Mouse (Mus musculus): ENCODE measurements at regions not wholly inside any gene's neighbourhood (a gene's known extent, or its start where the extent isn't known, plus 50 kb on each side); places are given as distances from the start of the nearest gene placed in this dataset.

DNA sequence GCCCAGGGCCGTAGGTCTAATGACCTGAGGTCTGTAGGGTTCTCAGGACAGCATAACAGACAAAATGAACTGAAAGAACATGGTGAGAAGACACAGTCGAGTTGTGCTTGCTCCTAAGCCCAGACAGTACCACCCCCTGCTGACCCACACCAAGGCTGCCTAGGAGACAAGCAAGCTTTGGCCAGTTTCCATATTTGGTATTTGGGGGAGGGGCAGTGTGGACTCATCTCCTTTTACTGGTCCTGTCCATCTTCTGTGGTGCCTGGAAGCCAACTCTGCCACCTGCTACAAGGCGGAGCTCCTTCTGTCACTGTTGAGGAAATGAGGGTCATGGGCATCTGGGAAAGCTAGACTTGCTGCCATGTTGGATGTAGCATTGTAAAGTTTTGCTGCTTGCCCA lies 68.9 kb downstream of the Tex29 start:
- DNase-seq (ENCODE audit: low read depth, low spot score) = no peak

DNA sequence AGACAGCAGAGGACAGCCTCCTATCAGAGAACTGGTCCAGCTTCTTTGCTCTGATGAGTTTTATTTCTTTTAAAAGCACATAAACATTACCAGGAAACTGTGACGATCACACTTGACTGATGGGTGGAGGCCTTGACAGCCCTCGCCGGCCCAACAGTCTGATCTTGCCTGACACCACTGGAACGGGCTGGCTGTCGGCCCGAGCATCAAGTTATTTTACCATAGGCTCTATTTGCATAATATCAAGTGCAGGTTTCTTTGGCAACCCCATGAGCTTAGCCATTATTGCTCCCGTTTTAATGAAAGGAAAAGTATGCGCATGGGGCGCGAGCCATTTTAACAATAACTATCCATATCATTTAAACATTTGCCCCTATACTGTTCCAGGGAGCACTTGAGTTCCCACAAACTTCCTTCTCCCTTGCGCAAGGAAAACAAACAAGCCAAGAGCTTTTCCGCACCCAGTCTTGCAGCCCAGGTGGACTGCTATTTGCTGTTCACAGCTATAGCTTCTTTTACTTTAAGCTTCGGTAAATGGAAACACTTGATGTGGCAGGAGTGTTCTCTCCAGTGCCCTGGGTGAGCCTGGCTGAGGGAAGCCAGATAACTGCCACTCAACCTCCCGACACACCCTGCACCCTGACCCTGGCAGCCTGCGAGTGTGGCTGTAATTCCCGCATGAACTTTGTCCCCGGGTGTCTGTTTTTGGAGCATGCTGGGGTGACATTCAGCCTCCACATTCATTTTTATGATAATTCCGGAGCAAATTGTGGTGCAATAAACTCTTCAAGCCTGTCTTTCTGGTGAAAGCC lies 71.6 kb downstream of the Tex29 start:
- DNase-seq (ENCODE audit: low read depth, low spot score) = no peak

- DNase-seq (ENCODE audit: low read depth, low spot score) = no peak
Measured at GRCm38 (mm10) chr8:11912451-11913128, 72.3 kb downstream of the Tex29 start.

DNA sequence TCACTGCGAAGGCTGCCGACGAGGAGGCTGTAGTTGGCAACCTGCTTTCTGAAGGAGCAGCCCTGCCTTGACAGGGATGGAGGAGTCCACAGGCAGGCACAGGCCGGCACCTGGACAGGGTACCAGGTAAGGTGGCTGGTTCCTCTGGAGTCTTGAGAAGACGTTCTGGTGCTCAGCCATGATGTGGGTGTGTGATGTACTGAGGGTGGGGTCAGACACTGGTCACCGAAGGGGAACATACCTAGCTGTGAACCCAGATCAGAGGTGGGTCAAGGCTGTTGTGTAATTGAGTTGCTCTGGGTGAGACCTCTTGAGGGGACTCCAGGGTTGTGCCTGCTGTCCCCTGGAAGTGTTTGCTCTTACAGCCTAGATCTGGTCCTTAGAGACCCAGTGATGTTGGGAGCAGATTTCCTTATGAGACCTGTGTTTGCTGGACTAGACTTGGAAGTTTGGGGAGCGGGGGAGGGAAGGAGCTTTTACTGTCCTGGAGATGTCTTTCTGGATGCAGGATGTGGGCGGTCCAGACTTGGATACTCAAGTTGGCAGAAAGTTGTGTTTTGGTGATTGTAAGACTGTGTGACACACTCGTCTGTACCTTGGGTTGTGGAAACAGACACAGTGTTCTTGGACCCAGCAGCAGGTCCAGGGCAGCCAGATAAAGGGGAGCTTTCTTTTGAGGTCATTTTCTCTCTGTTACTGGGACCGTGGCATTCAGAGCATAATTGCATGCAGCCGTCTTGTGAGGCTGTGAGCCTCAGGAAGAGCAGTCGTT lies 73.0 kb downstream of the Tex29 start:
- no peak for DNase-seq (ENCODE audit: low read depth, low spot score)

- no peak for DNase-seq (ENCODE audit: low read depth, low spot score)
Measured at GRCm38 (mm10) chr8:11914131-11914530, 73.9 kb downstream of the Tex29 start.

GRCm38 (mm10) chr8:11914681-11915474 lies 74.6 kb downstream of the Tex29 start:
- DNase-seq (ENCODE audit: low read depth, low spot score) = no peak

- no peak for DNase-seq (ENCODE audit: low read depth, low spot score)
Measured at GRCm38 (mm10) chr8:11915721-11916120, 75.4 kb downstream of the Tex29 start.

GRCm38 (mm10) chr8:11919876-11920275 lies 79.6 kb downstream of the Tex29 start:
- no peak for DNase-seq (ENCODE audit: low read depth, low spot score)

GRCm38 (mm10) chr8:11923115-11923514 lies 82.8 kb downstream of the Tex29 start:
- no peak for DNase-seq (ENCODE audit: low read depth, low spot score)

- peak; percentile 87 for DNase-seq (ENCODE audit: low read depth, low spot score)
Measured at GRCm38 (mm10) chr8:11924165-11924564, 83.9 kb downstream of the Tex29 start.

DNA sequence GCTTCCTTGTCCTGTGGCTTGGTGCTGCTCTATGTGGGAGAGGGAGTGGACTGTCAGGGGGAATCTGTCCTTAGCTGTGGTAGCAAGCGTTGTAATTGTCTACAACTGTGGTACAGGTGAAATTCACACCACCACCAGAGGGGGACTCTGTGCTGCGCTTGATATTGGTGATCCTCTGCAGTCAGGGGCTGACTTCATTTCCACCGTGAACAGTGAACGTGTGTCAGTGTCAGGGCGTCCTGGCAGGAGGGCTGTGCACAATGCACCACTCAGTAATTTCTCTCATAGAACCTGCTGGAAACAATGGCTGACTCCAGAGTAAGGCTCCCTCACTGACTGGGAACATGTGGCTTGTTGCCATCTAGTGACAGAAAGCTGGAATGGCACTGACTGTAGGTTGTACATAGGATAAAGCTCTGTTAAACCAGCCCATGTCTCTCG lies 102.6 kb downstream of the Tex29 start:
- peak; percentile 81 for DNase-seq (ENCODE audit: low read depth, low spot score)

GRCm38 (mm10) chr8:11947766-11948165 lies 107.5 kb downstream of the Tex29 start:
- DNase-seq (ENCODE audit: low read depth, low spot score) = no peak

DNA sequence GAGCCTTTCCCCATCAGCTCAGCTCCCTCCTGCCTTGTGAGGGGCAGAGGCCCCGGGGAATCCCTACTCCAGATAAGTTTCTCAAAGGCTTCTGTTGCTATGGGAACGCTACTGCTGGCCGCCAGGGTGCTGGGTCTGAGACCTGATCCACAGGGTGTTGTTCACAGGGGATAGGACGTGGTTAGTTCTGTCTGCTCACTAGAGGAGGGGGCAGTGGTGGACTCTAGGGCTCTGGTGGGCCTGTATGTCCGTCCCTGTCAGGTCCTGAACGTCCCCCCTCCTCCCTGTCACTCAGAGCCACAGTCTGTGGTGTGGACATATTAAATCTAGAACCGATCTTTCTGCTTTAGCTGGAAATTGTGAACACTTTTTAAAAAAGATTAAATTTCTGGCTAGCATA lies 116.0 kb downstream of the Tex29 start:
- peak; percentile 17 for DNase-seq (ENCODE audit: low read depth, low spot score)

GRCm38 (mm10) chr8:11957046-11957783 lies 116.9 kb downstream of the Tex29 start:
- peak; percentile 68 for DNase-seq (ENCODE audit: low read depth, low spot score)

- no peak for DNase-seq (ENCODE audit: low read depth, low spot score)
Measured at GRCm38 (mm10) chr8:11958176-11958575, 117.9 kb downstream of the Tex29 start.

DNA sequence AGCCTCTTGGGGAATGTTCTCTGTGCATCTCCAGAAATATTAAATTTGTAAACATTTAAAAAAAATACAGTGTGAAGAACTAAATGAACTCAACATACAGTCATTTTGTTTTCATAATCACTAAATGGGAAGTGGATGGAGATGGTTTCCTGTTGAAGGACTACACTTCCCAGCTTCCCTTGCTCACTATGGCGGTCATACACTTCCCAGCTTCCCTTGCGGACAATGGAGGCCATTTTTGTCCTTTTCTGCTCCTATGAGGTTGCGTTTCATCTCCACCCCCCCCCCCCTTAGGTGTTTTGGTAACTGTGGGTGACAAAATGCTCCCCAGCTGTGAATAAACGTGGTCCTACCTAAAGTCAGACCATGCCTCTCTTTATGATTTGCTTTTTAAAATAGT lies 119.2 kb downstream of the Tex29 start:
- DNase-seq (ENCODE audit: low read depth, low spot score) = peak; percentile 38

DNA sequence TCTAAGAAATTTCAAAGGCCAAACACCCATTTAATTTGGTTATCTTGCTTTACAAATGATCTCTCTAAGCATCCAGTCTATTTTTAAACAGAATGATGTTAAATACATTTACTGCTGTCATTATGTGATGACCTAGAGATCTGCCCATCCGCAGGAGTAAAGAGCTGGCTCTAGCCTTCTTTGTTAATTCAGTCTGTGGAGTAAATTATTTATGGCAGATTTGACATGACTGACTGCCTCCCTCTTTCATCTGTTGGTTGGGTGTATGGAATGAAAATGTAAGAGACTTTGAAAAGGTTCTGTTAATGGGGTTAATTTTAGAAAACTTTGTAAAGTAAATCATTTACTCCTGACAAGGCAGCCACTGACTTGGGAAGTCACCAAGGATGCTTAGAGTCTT lies 123.3 kb downstream of the Tex29 start:
- no peak for DNase-seq (ENCODE audit: low read depth, low spot score)

- no peak for DNase-seq (ENCODE audit: low read depth, low spot score)
Measured at GRCm38 (mm10) chr8:11967670-11968069, 127.4 kb downstream of the Tex29 start.

- no peak for DNase-seq (ENCODE audit: low read depth, low spot score)
Measured at GRCm38 (mm10) chr8:11970515-11970914, 130.2 kb downstream of the Tex29 start.

- DNase-seq (ENCODE audit: low read depth, low spot score) = peak; percentile 9
Measured at GRCm38 (mm10) chr8:11973436-11973835, 133.2 kb downstream of the Tex29 start.

DNA sequence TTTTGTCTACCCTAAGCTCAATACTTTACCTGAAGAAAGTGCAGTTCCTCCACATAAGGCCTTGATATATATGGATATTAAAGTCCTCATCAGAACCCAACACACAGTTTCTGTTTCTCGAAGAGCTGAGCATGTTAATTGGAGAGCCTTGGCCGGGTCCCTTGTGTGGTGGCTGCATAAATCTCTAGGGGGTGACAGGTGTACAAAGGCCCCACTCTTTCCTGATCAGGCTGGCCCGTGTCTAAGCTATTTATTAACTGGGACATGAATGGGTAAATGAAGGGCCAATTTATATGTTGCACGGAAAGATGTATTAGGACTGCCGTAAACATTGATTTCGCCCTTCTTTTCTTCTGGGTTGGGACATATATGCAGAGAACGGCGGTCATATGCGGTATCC lies 136.8 kb downstream of the Tex29 start:
- no peak for DNase-seq (ENCODE audit: low read depth, low spot score)

Data from R1 (cell line).